ENCODE assay signal across 10 mouse cellular contexts in genomic region chr2:169730551-169730996, GRCm38 (mm10).
DNase-seq lines count a peak whose midpoint lies in the region.
"Had no signal": no experiment of that assay in that cellular context is flagged by ENCODE, and none has a peak within 500 bp of the region (broad histone marks: within the 10 kb centered on the region; RNA-seq: fewer than 3 reads in every experiment).

No protein-coding gene starts in this region.

- intact Hi-C loops in left cerebral cortex, postnatal 14 days (cut with DNase I) = no loop called here

- DNase-seq in gastrocnemius, adult 18-20 months (ENCODE audit: low spot score) = peak; percentile 70
- no peak for DNase-seq in gastrocnemius, postnatal 4 days (ENCODE audit: low spot score in 2 of 2)
- DNase-seq in ovary, postnatal 36 days (ENCODE audit: low spot score) = peak; percentile 20
- DNase-seq in ovary, postnatal 14 days (ENCODE audit: low spot score) = no peak
- peak; percentile 68 for DNase-seq in heart, adult 8-10 months (ENCODE audit: low spot score)
- DNase-seq in skeletal muscle tissue, adult 2 months (ENCODE audit: low read depth, low spot score) = peak; percentile 76
- no peak for DNase-seq in left cerebral cortex, postnatal 14 days (ENCODE audit: low spot score in 2 of 2)
- DNase-seq in layer of hippocampus, postnatal 14 days (ENCODE audit: low spot score in 2 of 2) = no peak
- DNase-seq: cerebellum, postnatal 10 days; thymus, adult 2 months had no signal

Comparison
In these comparisons a context has a peak if more than half of its experiments do, and no peak if none do; other contexts are left out.
1. DNase-seq: peak in gastrocnemius, adult 18-20 months (single experiment), ovary, postnatal 36 days (single experiment), heart, adult 8-10 months (single experiment) and skeletal muscle tissue, adult 2 months (single experiment); none in gastrocnemius, postnatal 4 days (0 of 2), ovary, postnatal 14 days (single experiment), left cerebral cortex, postnatal 14 days (0 of 2) and layer of hippocampus, postnatal 14 days (0 of 2).